Mouse (Mus musculus): ENCODE results near the gene Wfdc5.
A peak's percentile ranks its signal among the peaks of the same experiment; 100 is the strongest.

Wfdc5 gene

GRCm38 (mm10) chr2:164174649-164175395, 7.7 kb downstream of the Wfdc5 start:
- peak; percentile 50 to 72 for DNase-seq (ENCODE audit: low spot score in 2 of 2)

- DNase-seq (ENCODE audit: low spot score in 2 of 2) = no peak
Observed at GRCm38 (mm10) chr2:164173394-164173793, 9.1 kb downstream of the Wfdc5 start.

GRCm38 (mm10) chr2:164170902-164171301, 11.6 kb downstream of the Wfdc5 start, which contains the start of gene Kcns1:
Kcns1 (minus strand) TSS chr2:164171113.
- no peak for DNase-seq (ENCODE audit: low spot score in 2 of 2)

- no peak for DNase-seq (ENCODE audit: low spot score in 2 of 2)
Observed at GRCm38 (mm10) chr2:164170326-164170725, 12.2 kb downstream of the Wfdc5 start.

- DNase-seq (ENCODE audit: low spot score in 2 of 2) = peak in 1 of 2 experiments; percentile 26
Observed at GRCm38 (mm10) chr2:164168571-164168946, 14.0 kb downstream of the Wfdc5 start.

- DNase-seq (ENCODE audit: low spot score in 2 of 2) = no peak
Observed at GRCm38 (mm10) chr2:164167752-164168570, 14.6 kb downstream of the Wfdc5 start.

- no peak for DNase-seq (ENCODE audit: low spot score in 2 of 2)
Observed at GRCm38 (mm10) chr2:164164941-164165340, 17.6 kb downstream of the Wfdc5 start.

GRCm38 (mm10) chr2:164161515-164162055, 21.0 kb downstream of the Wfdc5 start:
- DNase-seq (ENCODE audit: low spot score in 2 of 2) = no peak

- no peak for DNase-seq (ENCODE audit: low spot score in 2 of 2)
Observed at GRCm38 (mm10) chr2:164158838-164159237, 23.7 kb downstream of the Wfdc5 start.

- DNase-seq (ENCODE audit: low spot score in 2 of 2) = no peak
Observed at GRCm38 (mm10) chr2:164156158-164156557, 26.4 kb downstream of the Wfdc5 start.

GRCm38 (mm10) chr2:164154007-164154406, 28.5 kb downstream of the Wfdc5 start:
- DNase-seq (ENCODE audit: low spot score in 2 of 2) = no peak

- no peak for DNase-seq (ENCODE audit: low spot score in 2 of 2)
Observed at GRCm38 (mm10) chr2:164152341-164152740, 30.2 kb downstream of the Wfdc5 start.

- DNase-seq (ENCODE audit: low spot score in 2 of 2) = no peak
Observed at GRCm38 (mm10) chr2:164150086-164150760, 32.3 kb downstream of the Wfdc5 start.

GRCm38 (mm10) chr2:164146556-164146955, 36.0 kb downstream of the Wfdc5 start:
- DNase-seq (ENCODE audit: low spot score in 2 of 2) = no peak

GRCm38 (mm10) chr2:164144541-164144940, 38.0 kb downstream of the Wfdc5 start:
- DNase-seq (ENCODE audit: low spot score in 2 of 2) = no peak

- DNase-seq (ENCODE audit: low spot score in 2 of 2) = no peak
Observed at GRCm38 (mm10) chr2:164144025-164144424, 38.5 kb downstream of the Wfdc5 start.

GRCm38 (mm10) chr2:164142021-164142420, 40.5 kb downstream of the Wfdc5 start:
- peak in 1 of 2 experiments; percentile 30 for DNase-seq (ENCODE audit: low spot score in 2 of 2)

GRCm38 (mm10) chr2:164137754-164138153, 44.8 kb downstream of the Wfdc5 start:
- DNase-seq (ENCODE audit: low spot score in 2 of 2) = no peak

GRCm38 (mm10) chr2:164136393-164136792, 46.1 kb downstream of the Wfdc5 start:
- DNase-seq (ENCODE audit: low spot score in 2 of 2) = no peak

GRCm38 (mm10) chr2:164135367-164135766, 47.2 kb downstream of the Wfdc5 start:
- DNase-seq (ENCODE audit: low spot score in 2 of 2) = no peak

GRCm38 (mm10) chr2:164134563-164134962, 48.0 kb downstream of the Wfdc5 start:
- DNase-seq (ENCODE audit: low spot score in 2 of 2) = peak in 1 of 2 experiments; percentile 38

- no peak for DNase-seq (ENCODE audit: low spot score in 2 of 2)
Observed at GRCm38 (mm10) chr2:164131586-164131985, 51.0 kb downstream of the Wfdc5 start.

Data from frontal cortex, postnatal 10 days (tissue).